Mouse (Mus musculus): Measurements from ENCODE around the gene Robo3. TPM values are rescaled to one million over a fixed set of nuclear protein-coding genes. Genes with fewer than 3 reads are reported as not detected.

The Robo3 gene
- total RNA-seq, 1 experiment from 2014 or later = 0.70 TPM

GRCm38 (mm10) chr9:37430582-37430981 is 2.5 kb downstream of the Robo3 start:
- peak; percentile 85 for DNase-seq

DNA sequence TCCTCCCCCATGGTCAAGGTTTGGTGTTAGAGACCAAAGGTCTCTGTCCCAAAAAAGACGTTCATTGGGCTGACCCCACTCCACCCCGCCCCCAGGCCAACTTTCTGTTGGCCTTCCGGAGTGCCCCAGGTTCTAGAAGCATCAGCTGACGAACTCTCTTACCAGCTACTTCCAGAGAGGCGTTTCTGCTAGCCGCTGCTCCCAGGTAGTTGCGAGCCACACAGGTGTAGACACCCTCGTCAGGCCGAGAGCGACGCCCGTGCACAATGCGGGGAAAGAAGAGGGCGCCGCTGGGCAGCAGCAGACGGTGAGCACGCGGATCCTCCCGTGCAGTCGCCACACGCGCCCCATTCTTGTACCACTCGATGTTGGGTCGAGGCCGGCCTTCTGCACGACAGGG is 3.7 kb downstream of the Robo3 start:
- DNase-seq = no peak

GRCm38 (mm10) chr9:37421239-37421638 is 11.8 kb downstream of the Robo3 start:
- peak; percentile 49 for DNase-seq

DNA sequence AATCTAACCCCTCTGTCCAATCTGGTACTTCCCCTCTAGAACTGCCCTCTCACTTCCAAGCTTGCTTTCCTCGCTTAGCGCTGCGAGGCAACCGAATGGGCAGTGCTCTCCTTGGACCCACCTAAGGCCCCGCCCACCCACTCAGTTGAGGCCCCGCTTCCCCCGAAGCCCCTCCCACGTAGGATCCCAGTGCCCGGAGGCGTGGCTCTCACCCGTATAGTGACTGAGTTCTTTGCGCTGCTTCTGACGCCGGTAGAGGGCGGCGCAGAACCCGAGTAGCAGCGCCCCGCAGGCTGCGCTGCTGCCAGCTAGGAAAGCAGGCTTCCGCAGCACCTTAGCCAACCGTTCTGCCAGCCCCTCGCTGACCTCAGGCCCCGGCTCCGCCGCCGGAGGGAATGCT is 12.4 kb downstream of the Robo3 start:
- DNase-seq = peak; percentile 82

GRCm38 (mm10) chr9:37418791-37419190 is 14.3 kb downstream of the Robo3 start:
- no peak for DNase-seq

DNA sequence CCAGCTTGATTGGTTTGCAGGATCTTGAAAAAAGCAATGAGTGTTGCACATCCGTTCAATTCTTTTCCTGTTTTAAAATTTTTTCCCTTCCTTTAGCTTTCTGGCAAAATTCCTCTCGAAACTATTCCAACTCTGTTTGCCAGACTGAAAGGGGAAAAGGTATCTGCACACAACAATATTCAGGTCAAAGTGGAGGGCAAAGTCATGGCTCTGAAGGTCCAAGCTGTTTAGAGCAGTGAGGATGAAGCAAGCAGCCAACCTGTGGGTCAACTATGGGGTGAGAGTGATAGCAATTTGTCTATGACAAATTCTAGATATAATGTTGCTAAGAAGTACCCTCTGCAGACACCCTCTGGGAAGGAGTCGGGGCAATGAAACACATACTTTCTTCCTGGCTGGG is 18.4 kb downstream of the Robo3 start:
- DNase-seq = no peak

GRCm38 (mm10) chr9:37412989-37413388 is 20.1 kb downstream of the Robo3 start:
- no peak for DNase-seq

DNA sequence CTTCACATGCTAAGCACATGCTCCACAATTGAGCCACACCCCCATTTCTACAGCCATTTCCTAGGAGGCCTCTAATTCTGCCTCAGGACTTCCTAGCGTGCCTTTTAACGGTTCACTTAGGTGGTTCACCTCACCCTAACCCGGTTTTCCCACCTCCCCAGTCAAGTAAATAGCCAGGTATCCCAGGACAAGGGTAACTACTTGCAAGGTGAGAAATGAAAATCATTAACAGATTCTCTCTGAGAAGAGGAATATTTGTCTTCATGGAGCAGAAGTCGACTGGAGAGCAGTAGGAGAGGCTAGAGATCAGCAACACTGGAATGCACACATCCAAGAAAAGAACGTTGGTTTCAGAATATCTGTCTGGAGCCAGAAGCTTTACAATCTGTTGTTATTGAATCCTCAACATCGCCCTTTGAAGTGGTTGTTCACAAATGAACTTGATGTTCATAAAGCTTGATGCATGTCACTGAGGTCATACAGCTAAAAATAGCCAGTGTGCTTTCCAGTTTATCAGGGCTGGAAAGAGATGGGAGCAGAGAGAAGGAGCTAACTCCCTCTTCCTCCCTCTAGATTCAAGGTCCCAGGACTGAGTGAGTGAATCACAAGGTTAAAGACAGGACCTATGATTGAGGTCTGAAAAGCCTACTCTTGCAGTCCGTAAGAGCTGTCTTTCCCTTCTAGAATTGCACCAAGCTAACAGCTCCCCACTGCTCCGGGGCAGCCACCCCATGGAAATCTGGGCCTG is 23.2 kb downstream of the Robo3 start:
- no peak for DNase-seq

DNA sequence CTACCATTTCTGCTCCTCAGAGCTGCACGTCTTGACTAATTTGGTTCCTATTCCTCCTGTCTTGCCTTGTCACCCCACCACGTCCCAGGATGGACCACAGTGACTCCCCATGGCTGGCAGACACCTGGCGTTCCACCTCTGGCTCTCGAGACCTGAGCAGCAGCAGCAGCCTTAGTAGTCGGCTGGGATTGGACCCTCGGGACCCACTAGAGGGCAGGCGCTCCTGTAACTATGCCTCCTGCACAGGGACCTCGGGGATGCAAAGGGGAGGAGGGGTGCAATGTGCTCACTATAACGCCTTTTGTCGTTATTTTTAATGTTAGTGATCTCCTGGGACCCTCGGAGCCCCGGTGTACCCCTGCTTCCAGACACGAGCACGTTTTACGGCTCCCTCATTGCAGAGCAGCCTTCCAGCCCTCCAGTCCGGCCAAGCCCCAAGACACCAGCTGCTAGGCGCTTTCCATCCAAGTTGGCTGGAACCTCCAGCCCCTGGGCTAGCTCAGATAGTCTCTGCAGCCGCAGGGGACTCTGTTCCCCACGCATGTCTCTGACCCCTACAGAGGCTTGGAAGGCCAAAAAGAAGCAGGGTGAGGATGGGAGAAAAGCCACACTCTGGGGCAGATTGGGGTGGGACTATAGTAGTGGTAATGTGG is 25.1 kb downstream of the Robo3 start:
- DNase-seq = no peak

- no peak for DNase-seq
Measured at GRCm38 (mm10) chr9:37406372-37406771, 26.7 kb downstream of the Robo3 start.

- no peak for DNase-seq
Measured at GRCm38 (mm10) chr9:37403011-37403410, 30.0 kb downstream of the Robo3 start.

- no peak for DNase-seq
Measured at GRCm38 (mm10) chr9:37402501-37402900, 30.5 kb downstream of the Robo3 start.

DNA sequence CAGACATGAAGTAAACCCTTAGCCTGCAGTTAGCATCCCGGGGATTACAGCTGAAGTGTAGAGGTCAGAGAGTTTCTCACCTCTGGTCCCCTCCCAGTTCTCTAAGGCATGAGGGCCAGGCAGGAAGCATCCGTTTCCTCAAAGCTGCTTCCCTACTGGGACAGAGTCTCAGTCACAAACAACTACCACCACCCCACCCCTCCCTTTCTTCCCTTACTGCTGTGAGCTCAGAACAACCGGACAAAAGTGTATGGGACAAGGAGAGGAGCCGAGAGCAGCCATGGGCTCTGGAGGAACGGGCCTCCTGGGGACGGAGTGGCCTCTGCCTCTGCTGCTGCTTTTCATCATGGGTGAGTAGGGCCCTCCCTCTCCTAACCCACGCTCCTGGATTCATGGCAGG is 31.2 kb downstream of the Robo3 start, which contains the start of gene Robo4:
TSS of gene Robo4 (plus strand) at position 96 of the 400 bp plus-strand sequence.
- no peak for DNase-seq

DNA sequence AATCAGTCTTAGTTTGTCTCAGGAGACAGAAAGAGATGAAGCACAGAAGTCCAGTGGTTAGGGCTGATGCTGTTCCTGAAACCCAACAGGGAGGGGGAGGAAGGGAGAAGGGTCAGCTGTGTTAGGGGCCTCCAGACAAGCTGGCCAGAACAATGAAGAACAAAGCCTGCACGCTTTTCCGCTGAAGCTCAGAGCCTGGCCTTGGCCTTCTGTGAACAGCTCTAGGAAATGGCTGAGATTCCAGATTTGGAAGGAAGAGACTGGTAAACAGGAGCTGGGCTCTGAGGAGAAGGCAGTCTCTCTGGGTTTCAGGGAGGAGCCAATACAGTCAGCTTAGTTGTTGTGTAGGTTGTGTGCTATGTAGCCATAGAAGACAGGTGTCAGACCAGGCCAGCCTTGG is 32.5 kb downstream of the Robo3 start:
- DNase-seq = no peak

DNA sequence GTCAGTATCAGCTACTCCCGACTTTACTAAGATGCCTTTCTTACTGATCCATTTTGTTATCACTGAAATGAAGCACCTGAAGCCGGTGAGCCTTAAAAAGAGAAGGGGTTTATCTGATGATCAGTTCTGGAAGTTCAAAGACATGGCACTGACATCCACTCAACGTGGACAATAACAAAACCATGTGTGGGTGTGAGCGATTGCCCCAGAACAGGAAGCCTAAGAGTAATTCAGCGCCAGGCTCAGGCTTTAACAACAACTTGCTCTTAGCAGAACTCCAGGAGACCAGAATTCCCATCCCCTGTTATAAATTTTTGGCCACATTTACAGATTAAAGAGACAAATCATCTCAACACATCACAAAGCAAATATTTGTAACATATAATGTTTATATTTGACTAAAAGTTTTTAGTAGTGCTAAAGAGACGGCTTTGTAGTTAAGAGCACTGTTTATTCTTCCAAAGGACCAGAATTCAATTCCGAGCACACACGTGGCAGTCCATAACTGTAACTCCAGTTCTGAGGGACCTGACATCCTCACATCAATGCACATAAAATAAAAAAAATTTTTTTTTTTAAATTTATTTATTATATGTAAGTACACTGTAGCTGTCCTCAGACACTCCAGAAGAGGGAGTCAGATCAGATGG is 39.4 kb downstream of the Robo3 start:
- no peak for DNase-seq

DNA sequence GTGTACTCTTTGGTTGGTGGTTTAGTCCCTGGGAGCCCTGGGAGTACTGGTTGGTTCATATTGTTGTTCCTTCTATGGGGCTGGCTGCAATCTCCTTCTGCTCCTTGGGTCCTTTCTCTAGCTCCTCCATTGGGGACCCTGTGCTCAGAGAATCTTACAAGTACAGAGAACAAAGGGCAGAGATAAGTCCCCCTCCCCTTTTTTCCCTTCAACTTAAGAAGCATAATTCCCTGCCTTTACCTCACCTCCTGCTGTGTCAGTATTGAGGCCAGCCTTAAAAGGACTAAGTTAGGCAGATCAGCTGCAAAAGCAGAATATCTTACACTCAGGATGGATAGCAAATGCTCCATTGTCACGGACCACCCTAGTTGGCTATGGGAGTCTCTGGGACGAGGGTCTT is 41.0 kb downstream of the Robo3 start:
- no peak for DNase-seq

DNA sequence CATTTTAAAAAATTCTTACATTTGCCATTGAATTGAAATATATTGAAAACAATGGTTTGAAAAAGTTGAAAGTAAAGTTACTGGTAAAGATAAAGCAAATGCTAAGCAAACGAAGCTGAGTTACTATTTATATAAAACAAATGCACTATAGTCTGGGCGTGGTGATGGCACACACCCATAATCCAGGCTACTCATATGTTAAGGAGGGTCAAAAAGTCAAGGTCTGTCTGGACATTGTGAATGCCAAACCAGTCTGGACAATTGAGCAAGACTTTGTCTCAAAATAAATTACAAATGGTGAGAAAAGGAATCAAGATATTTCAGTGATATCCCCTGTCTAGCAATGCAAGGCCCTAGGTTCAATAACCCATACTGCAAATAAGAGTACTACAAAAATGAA is 42.2 kb downstream of the Robo3 start:
- DNase-seq = no peak

DNA sequence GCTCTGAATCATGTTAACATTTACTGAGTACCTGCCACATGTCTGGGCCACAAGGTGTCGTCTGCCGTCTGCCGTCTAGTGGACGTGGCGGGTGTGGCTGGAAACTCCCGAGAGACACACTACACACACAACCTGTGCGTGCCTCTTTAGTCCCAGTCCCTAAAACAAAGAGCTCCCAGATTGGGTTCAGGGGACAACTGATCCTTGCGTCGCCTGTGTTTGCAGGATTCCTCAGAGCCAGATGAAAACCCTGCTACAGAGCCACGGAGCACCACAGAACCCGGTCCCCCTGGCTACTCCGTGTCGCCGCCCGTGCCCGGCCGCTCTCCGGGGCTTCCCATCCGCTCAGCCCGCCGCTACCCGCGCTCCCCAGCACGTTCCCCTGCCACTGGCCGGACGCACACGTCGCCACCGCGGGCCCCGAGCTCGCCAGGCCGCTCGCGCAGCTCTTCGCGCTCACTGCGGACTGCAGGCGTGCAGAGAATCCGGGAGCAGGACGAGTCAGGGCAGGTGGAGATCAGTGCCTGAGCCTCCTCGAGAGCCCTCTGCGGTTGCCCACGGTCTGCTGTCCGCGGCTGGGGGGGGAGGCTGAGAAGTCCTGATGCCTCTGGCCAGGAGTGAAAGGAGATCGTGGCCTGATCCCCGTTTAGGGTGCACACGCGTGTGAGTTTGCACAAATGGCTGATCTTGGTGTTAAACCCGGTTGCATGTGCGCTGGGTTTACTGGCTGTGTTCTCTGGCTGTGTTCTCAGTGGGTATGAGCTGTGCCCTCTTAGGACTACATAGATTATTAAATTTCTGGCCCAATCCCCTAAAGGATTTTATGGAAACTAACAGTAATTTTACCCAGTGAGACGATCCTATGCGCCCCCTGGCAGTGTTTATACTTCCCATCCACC is 48.5 kb downstream of the Robo3 start:
- DNase-seq = peak; percentile 60

- DNase-seq = no peak
Measured at GRCm38 (mm10) chr9:37383161-37383560, 49.9 kb downstream of the Robo3 start.

DNA sequence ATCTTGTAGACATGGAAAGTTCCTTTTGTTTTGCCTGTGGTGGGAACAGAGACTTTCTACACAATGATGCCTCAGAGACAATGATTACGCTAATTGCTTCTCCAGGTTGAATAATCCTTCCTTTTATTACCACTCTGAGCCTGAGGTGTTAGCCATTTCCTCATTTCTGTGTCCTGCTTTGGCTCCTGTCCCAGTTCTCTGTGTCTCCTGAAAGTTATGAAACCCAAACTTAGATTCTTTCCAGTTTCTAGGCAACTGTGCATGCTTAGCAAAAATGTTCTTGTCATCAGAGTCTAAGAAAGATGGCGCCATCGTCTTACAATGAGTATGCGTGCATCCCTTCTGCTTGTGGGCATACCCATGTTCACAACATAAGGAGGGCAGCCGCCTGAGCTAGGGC is 57.3 kb downstream of the Robo3 start:
- DNase-seq = no peak

DNA sequence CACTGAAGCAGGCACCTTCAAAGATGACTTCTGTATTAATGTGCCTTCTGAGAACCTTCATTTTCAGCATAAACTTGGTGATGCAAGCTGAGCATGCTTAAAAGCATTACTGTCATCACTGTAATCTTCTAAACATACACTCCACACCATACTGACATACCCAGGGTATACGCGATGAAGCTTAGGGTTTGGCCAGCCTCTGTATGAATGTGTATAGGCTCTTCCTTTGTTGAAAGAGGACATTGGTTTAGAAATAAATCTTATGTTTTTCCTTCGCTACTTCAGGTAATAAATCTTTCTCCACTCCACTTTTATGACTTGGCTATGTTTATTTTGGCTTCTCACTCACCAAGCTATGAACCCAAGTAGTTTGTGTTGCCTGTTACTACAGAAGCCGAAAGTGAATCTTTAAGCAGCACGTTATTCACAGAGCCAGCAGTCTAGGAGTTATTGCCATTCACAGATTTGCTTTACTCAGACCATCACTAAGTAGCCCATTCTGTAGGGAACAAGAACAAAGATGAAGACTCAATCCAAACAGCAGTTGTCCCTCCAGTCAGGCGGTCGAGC is 61.7 kb downstream of the Robo3 start:
- no peak for DNase-seq

- no peak for DNase-seq
Measured at GRCm38 (mm10) chr9:37368860-37369259, 64.2 kb downstream of the Robo3 start.
